Mouse (Mus musculus) limb, embryonic 15.5 days (tissue): ENCODE measurements around the gene Spem2. TPM values are rescaled to one million over a fixed set of nuclear protein-coding genes. Genes with fewer than 3 reads are reported as not detected.

Experiments
- ATAC-seq: fragments of 200-750 bp; cut with Nextera tagmentation; 2 replicates; pipeline ENCODE4 v1.8.0; 2017; ENCODE audit warnings: low read depth, moderate TSS enrichment; ENCODE audit not compliant: insufficient number of reproducible peaks, low FRiP score, low TSS enrichment
- H3K27ac ChIP-seq: fragments of 300-500 bp; sonication (generic); 2 replicates; pipeline ENCODE4 v1.5.1; 2015; ENCODE audit warnings: moderate library complexity, mild to moderate bottlenecking, inconsistent platforms
- H3K27me3 ChIP-seq: fragments of 300-500 bp; sonication (generic); 2 replicates; pipeline ENCODE4 v1.6.1; 2015; ENCODE audit warnings: inconsistent platforms
- H3K36me3 ChIP-seq: fragments of 300-500 bp; sonication (generic); 2 replicates; pipeline ENCODE4 v1.6.1; 2015; ENCODE audit warnings: inconsistent platforms
- H3K4me1 ChIP-seq: fragments of 300-500 bp; sonication (generic); 2 replicates; pipeline ENCODE4 v1.6.1; 2015; ENCODE audit warnings: inconsistent platforms
- H3K4me2 ChIP-seq: fragments of 300-500 bp; sonication (generic); 2 replicates; pipeline ENCODE4 v1.6.1; 2015; ENCODE audit warnings: mild to moderate bottlenecking, inconsistent platforms
- H3K4me3 ChIP-seq: fragments of 300-500 bp; sonication (generic); 2 replicates; pipeline ENCODE4 v1.5.1; 2015; ENCODE audit warnings: mild to moderate bottlenecking, inconsistent platforms
- H3K9ac ChIP-seq: fragments of 300-500 bp; sonication (generic); 2 replicates; pipeline ENCODE4 v1.6.1; 2015; ENCODE audit warnings: inconsistent platforms
- H3K9me3 ChIP-seq: fragments of 300-500 bp; sonication (generic); 2 replicates; pipeline ENCODE4 v1.6.1; 2016; ENCODE audit warnings: inconsistent platforms
- WGBS: fragments of 180-500 bp; shearing (Covaris S2); methylation state at CpG from one replicate; pipeline ENCODE4 v1.1.7; 2015; 5-methylcytosine and 5-hydroxymethylcytosine counted together
- polyA plus RNA-seq: library from polyadenylated mRNA; unstranded; fragments of >200 nt; fragmentation: Nextera tagmentation; extraction: Ambion mirVana; gene quantifications from 2 replicates; pipeline ENCODE4 v1.2.1, GENCODE M21; 2015

The Spem2 gene
- polyA plus RNA-seq, 1 experiment from 2014 or later, result not detected

DNA sequence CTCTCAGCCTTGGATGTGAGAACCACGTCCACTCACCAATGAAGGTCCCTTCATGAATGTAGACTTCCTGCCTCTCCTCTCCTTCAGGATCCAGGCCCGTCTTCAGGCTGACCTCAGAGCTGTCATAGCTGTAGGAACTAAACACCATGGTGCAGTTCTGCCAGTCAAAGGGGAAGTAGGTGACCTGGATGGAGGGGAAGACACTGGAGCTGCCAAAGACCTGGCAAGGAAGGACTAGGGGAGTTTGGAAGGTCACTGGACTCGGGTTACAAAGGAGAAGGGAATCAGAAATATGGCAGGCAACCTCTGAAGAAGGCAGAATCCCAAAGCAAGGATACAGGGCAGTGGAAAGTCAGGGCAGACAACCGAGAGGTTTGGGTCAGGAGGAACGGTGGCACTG is 24.8 kb downstream of the Spem2 start:
- no peak overlapping the region for H3K4me2 ChIP-seq
- H3K9ac ChIP-seq, result no peak overlapping the region
- no peak overlapping the region for H3K4me3 ChIP-seq
- peaks cover 11% of the 10 kb centered on the region for H3K4me1 ChIP-seq
- WGBS, result 59% methylated on average over 5 of the region's 5 CpGs
- H3K27ac ChIP-seq, result no peak overlapping the region
- 0 out of 2 replicates have a peak, but pooled peaks cover 8% of the 10 kb centered on the region for H3K36me3 ChIP-seq
- H3K27me3 ChIP-seq, result peaks cover 18% of the 10 kb centered on the region
- ATAC-seq, result no peak
- H3K9me3 ChIP-seq, result no peaks in the 10 kb centered on the region

DNA sequence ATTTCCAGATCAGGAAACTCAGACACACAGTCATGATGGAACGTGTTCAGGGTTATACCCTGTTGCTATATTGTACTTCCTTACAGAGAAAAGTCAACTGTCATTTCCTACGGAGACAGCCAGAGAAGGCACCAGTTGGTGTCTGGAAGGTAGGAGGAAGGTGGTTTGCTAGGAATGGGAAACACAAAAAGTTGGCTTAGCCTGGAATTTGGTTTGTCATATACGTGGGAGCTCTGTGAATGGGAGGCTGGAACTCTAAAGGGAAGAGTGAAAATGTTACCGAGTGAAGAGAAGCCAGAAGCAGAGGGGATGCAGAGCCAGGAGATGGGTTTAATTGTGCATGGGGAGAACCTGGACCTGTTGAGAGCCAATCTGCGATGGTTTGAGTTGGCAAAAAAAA is 26.8 kb downstream of the Spem2 start:
- Histone ChIP-seq H3K4me3 (no peak overlapping the region), H3K27me3 (peaks cover 8% of the 10 kb centered on the region; the same call in 1 of the 2 replicates), H3K9ac (no peak overlapping the region), H3K36me3 (no peaks in the 10 kb centered on the region), H3K4me2 (no peak overlapping the region), H3K4me1 (peaks cover 11% of the 10 kb centered on the region), H3K27ac (no peak overlapping the region), H3K9me3 (no peaks in the 10 kb centered on the region)
- WGBS, result 74% methylated on average over 5 of the region's 5 CpGs
- ATAC-seq, result no peak

- Histone ChIP-seq H3K4me3 (no peak overlapping the region), H3K36me3 (no peaks in the 10 kb centered on the region), H3K27me3 (0 out of 2 replicates have a peak, but pooled peaks cover 3% of the 10 kb centered on the region), H3K9me3 (no peaks in the 10 kb centered on the region), H3K4me2 (no peak overlapping the region), H3K27ac (no peak overlapping the region), H3K9ac (no peak overlapping the region), H3K4me1 (peaks cover 7% of the 10 kb centered on the region; the same call in 1 of the 2 replicates)
- 58% methylated on average over 5 of the region's 5 CpGs for WGBS
- no peak for ATAC-seq
Measured at GRCm38 (mm10) chr11:69789431-69789830, 28.8 kb downstream of the Spem2 start.

GRCm38 (mm10) chr11:69787306-69787705 is 31.0 kb downstream of the Spem2 start:
- H3K4me1 ChIP-seq, result peaks cover 8% of the 10 kb centered on the region; the same call in 1 of the 2 replicates
- no peak overlapping the region for H3K4me2 ChIP-seq
- H3K36me3 ChIP-seq, result no peaks in the 10 kb centered on the region
- no peak overlapping the region for H3K9ac ChIP-seq
- 92% methylated on average over 5 of the region's 5 CpGs for WGBS
- H3K4me3 ChIP-seq, result no peak overlapping the region
- H3K27me3 ChIP-seq, result no peaks in the 10 kb centered on the region
- no peak for ATAC-seq
- H3K27ac ChIP-seq, result no peak overlapping the region
- H3K9me3 ChIP-seq, result no peaks in the 10 kb centered on the region

- no peaks in the 10 kb centered on the region for H3K36me3 ChIP-seq
- H3K4me1 ChIP-seq, result peaks cover 8% of the 10 kb centered on the region; the same call in 1 of the 2 replicates
- peak overlapping the region; percentile 31 for H3K4me2 ChIP-seq
- WGBS, result 35% methylated on average over 15 of the region's 15 CpGs
- H3K4me3 ChIP-seq, result peak overlapping the region; percentile 18
- no peaks in the 10 kb centered on the region for H3K27me3 ChIP-seq
- no peak overlapping the region for H3K27ac ChIP-seq
- H3K9ac ChIP-seq, result no peak overlapping the region
- ATAC-seq, result 0 out of 2 replicates have a peak, but pooled peaks have one; percentile 63
- H3K9me3 ChIP-seq, result no peaks in the 10 kb centered on the region
Measured at GRCm38 (mm10) chr11:69784793-69785272, 33.4 kb downstream of the Spem2 start.

DNA sequence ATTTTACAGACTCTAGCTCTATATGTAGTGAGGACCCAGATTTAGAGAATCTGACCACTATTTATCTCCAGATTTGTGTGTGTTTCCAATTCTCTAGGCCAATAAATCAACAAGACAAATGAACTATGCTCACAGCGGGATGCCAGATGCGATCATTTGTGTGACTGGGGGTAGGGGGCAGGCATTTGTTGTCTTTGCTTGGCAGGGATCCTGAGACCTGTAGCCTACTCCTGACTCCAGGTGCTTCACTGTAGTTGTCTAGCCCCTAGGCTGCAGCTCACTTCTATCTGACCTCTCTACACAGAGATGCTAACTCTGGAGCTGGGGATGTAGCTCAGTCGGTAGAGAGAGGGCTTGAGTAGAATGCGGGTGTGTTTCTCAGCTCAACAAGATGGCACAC is 36.4 kb downstream of the Spem2 start:
- Histone ChIP-seq H3K27me3 (no peaks in the 10 kb centered on the region), H3K36me3 (peaks cover 16% of the 10 kb centered on the region), H3K9me3 (no peaks in the 10 kb centered on the region), H3K4me3 (no peak overlapping the region), H3K4me2 (no peak overlapping the region), H3K4me1 (peaks cover 22% of the 10 kb centered on the region), H3K9ac (no peak overlapping the region), H3K27ac (no peak overlapping the region)
- no peak for ATAC-seq
- WGBS, result 25% methylated on average over 4 of the region's 4 CpGs

DNA sequence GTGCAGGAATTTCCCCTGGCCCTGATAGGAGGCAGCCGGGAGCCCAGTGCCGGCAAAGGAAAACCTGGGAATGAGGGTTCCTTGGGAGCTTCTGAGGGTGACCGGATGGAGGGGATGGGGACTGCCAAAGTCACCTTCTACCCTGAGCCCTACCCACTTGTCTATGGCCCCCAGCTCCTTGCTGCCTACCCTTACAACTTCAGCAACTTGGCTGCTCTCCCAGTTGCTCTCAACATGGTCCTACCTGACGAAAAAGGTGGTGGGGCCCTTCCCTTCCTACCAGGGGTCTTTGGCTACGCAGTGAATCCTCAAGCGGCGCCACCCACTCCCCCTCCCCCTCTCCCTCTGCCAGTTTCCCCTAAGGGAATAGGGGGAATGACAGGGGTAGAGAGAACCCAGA is 39.3 kb downstream of the Spem2 start:
- no peak for ATAC-seq
- no peak overlapping the region for H3K4me3 ChIP-seq
- H3K9me3 ChIP-seq, result no peaks in the 10 kb centered on the region
- H3K4me2 ChIP-seq, result no peak overlapping the region
- H3K4me1 ChIP-seq, result peaks cover 14% of the 10 kb centered on the region
- 29% methylated on average over 7 of the region's 7 CpGs for WGBS
- no peaks in the 10 kb centered on the region for H3K27me3 ChIP-seq
- H3K27ac ChIP-seq, result no peak overlapping the region
- peaks cover 34% of the 10 kb centered on the region for H3K36me3 ChIP-seq
- no peak overlapping the region for H3K9ac ChIP-seq

DNA sequence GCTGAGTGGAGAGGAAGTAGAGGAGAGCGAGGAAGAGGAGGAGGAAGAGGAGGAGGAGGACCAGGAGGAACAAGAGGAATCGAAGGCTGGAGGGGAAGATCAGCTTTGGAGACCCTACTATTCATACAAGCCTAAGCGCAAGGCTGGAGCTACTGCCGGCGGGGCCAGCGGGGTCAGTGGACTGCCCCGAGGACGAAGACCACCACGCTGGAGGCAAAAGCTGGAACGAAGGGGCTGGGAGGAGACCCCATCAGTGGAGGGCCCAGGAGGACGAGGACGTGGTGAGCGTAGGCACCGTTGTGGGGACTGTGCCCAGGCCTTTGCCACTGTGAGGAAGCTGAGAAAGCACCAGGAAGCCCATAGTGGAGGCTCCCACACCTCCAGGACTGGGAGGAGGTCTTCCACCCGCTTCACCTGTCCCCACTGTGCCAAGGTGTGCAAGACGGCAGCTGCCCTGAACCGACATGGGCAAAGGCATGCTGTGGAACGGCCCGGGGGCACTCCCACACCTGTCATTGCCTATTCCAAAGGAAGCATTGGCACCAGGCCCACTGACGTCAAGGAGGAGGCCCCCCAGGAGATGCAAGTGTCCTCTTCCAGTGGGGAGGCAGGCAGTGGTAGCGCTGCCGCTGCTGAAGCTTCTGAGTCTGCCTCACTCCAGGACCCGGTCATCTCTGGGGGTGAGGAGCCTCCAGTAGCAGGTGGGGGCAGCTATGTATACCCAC is 39.8 kb downstream of the Spem2 start:
- Histone ChIP-seq H3K4me3 (no peak overlapping the region), H3K36me3 (peaks cover 34% of the 10 kb centered on the region), H3K9ac (no peak overlapping the region), H3K9me3 (no peaks in the 10 kb centered on the region), H3K27me3 (no peaks in the 10 kb centered on the region), H3K4me2 (no peak overlapping the region), H3K4me1 (peaks cover 14% of the 10 kb centered on the region), H3K27ac (no peak overlapping the region)
- ATAC-seq, result no peak
- 58% methylated on average over 23 of the region's 23 CpGs for WGBS

GRCm38 (mm10) chr11:69777504-69778257 is 40.6 kb downstream of the Spem2 start:
- Histone ChIP-seq H3K36me3 (peaks cover 34% of the 10 kb centered on the region), H3K27ac (no peak overlapping the region), H3K4me1 (peaks cover 14% of the 10 kb centered on the region), H3K4me3 (no peak overlapping the region), H3K9ac (no peak overlapping the region), H3K27me3 (no peaks in the 10 kb centered on the region), H3K4me2 (no peak overlapping the region), H3K9me3 (no peaks in the 10 kb centered on the region)
- no peak for ATAC-seq
- WGBS, result 67% methylated on average over 25 of the region's 26 CpGs

GRCm38 (mm10) chr11:69776488-69776887 is 41.8 kb downstream of the Spem2 start:
- no peak for ATAC-seq
- no peak overlapping the region for H3K4me3 ChIP-seq
- no peak overlapping the region for H3K9ac ChIP-seq
- no peak overlapping the region for H3K27ac ChIP-seq
- peaks cover 34% of the 10 kb centered on the region for H3K36me3 ChIP-seq
- peaks cover 14% of the 10 kb centered on the region for H3K4me1 ChIP-seq
- no peaks in the 10 kb centered on the region for H3K27me3 ChIP-seq
- H3K9me3 ChIP-seq, result no peaks in the 10 kb centered on the region
- no peak overlapping the region for H3K4me2 ChIP-seq
- WGBS, result 79% methylated on average over 20 of the region's 20 CpGs

GRCm38 (mm10) chr11:69775716-69776115 is 42.5 kb downstream of the Spem2 start:
- H3K4me2 ChIP-seq, result no peak overlapping the region
- H3K9me3 ChIP-seq, result no peaks in the 10 kb centered on the region
- 69% methylated on average over 10 of the region's 10 CpGs for WGBS
- peaks cover 14% of the 10 kb centered on the region for H3K4me1 ChIP-seq
- ATAC-seq, result no peak
- no peak overlapping the region for H3K27ac ChIP-seq
- H3K4me3 ChIP-seq, result no peak overlapping the region
- H3K9ac ChIP-seq, result no peak overlapping the region
- peaks cover 37% of the 10 kb centered on the region for H3K36me3 ChIP-seq
- no peaks in the 10 kb centered on the region for H3K27me3 ChIP-seq

DNA sequence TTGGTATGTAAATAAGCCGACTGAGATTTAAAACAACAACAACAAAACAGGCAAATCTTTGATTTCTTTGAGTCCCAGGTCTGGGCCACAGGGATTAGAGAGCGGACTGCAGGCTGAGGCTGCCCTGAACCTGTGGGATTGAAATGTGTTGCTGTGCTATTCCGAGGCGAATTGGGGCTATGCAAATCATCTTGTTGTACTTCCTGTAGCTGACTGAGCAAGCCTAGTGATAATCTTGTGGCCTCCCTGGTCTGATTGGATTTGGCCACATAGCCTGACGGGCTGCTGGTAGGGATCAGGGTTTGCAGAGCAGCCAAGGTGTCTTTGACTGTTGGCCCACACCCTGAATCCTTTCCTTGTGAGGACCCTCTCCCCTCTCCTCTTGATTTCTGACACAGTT is 43.3 kb downstream of the Spem2 start:
- Histone ChIP-seq H3K4me1 (peaks cover 14% of the 10 kb centered on the region), H3K36me3 (peaks cover 40% of the 10 kb centered on the region), H3K9me3 (no peaks in the 10 kb centered on the region), H3K27me3 (no peaks in the 10 kb centered on the region), H3K4me3 (no peak overlapping the region), H3K4me2 (no peak overlapping the region), H3K9ac (no peak overlapping the region), H3K27ac (no peak overlapping the region)
- WGBS, result 68% methylated on average over 5 of the region's 5 CpGs
- ATAC-seq, result no peak
